ENCODE assay signal across 26 mouse cellular contexts in the genomic region with DNA sequence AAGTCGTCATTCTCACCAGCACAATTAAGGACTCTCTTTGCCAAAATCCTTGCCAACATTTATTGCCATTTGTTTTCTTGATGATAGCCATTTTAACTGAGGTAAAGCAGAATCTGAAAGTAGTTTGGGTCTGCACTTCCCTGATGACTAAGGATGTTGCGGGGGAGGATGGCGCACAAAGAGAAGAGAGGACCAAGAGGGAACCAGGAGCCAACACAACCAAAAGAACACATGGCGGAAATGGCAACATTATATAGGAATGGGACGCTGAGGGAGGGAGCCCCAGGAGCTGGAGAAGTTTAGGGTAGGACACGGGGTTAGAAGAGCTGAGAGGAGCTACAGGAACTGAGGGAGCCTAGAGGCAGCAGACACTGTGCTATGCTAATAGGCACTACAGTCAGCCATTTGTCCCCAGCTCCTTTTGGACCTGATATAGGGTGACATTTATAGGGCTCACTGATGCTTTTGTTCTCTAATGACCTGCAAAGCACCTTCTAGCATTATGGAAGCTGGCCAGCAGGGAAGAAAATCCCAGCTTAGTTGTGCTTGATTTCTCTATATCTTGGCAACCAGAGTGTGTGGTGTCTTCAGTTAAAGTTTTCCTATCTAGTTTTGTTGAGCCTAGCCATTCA. TPM values are rescaled to one million over a fixed set of nuclear protein-coding genes. Genes with fewer than 3 reads are reported as not detected.
DNase-seq lines count a peak whose midpoint lies in the region; ATAC-seq and TF ChIP-seq lines count a peak whose summit lies in the region.
"Had no signal": no experiment of that assay in that cellular context is flagged by ENCODE, and none has a peak within 500 bp of the region (broad histone marks: within the 10 kb centered on the region; RNA-seq: fewer than 3 reads in every experiment).

No protein-coding gene starts in this region.

- no peak for ATAC-seq in heart, embryonic 11.5 days (replicated peaks; ENCODE audit: insufficient number of reproducible peaks, low FRiP score, low TSS enrichment)
- ATAC-seq in midbrain, embryonic 14.5 days (ENCODE audit: low FRiP score, low TSS enrichment) = no peak
- ATAC-seq: forebrain, embryonic 16.5 days; hindbrain, postnatal 0 days; intestine, embryonic 15.5 days; midbrain, embryonic 15.5 days had no signal

- H3K27me3 ChIP-seq in heart, embryonic 11.5 days (ENCODE audit: control insufficient read depth, insufficient read depth, low read length) = no peaks in the 10 kb centered on the region
- no peaks in the 10 kb centered on the region for H3K27me3 ChIP-seq in midbrain, embryonic 14.5 days (ENCODE audit: control insufficient read depth, insufficient read depth, low read length)
- H3K27me3 ChIP-seq: embryonic facial prominence, embryonic 13.5 days; intestine, embryonic 15.5 days; midbrain, embryonic 15.5 days; neural tube, embryonic 12.5 days had no signal

- H3K9ac ChIP-seq in heart, embryonic 11.5 days (ENCODE audit: low read depth, low read length) = no peak overlapping the region
- H3K9ac ChIP-seq in midbrain, embryonic 14.5 days (replicated peaks; ENCODE audit: low read length) = no peak overlapping the region
- H3K9ac ChIP-seq: embryonic facial prominence, embryonic 13.5 days; intestine, embryonic 15.5 days; liver, embryonic 14.5 days; midbrain, embryonic 15.5 days; neural tube, embryonic 12.5 days had no signal

- no peak for TF ChIP-seq POLR2A in brain, embryonic 14.5 days (IDR thresholded peaks at IDR 0.05; ENCODE audit: borderline replicate concordance, extremely low read depth, insufficient read depth, insufficient read length, poor library complexity, severe bottlenecking)

- 71% methylated on average over 6 of the region's 6 CpGs for WGBS in heart, embryonic 11.5 days (ENCODE audit: insufficient replicate concordance)
- WGBS in midbrain, embryonic 14.5 days = 86% methylated on average over 6 of the region's 6 CpGs

- H3K4me3 ChIP-seq in heart, embryonic 11.5 days (ENCODE audit: low read depth, low read length) = no peak overlapping the region
- H3K4me3 ChIP-seq in layer of hippocampus, adult 2 months = no peak overlapping the region
- H3K4me3 ChIP-seq in midbrain, embryonic 14.5 days (replicated peaks; ENCODE audit: low read depth, low read length) = no peak overlapping the region
- H3K4me3 ChIP-seq: embryonic facial prominence, embryonic 13.5 days; intestine, embryonic 15.5 days; midbrain, embryonic 15.5 days; neural tube, embryonic 12.5 days had no signal

- no peaks in the 10 kb centered on the region for H3K9me3 ChIP-seq in heart, embryonic 11.5 days (replicated peaks; ENCODE audit: control insufficient read depth, low read length)
- 0 out of 2 replicates have a peak, but pooled peaks cover 9% of the 10 kb centered on the region for H3K9me3 ChIP-seq in midbrain, embryonic 14.5 days (ENCODE audit: control insufficient read depth, low read length)
- H3K9me3 ChIP-seq: intestine, embryonic 15.5 days; midbrain, embryonic 15.5 days had no signal

- TF ChIP-seq CTCF in layer of hippocampus, adult 2 months (conservative IDR thresholded peaks at IDR 0.05) = no peak
- no peak for TF ChIP-seq CTCF in brain, embryonic 14.5 days (IDR thresholded peaks at IDR 0.05; ENCODE audit: borderline replicate concordance, extremely low read depth, insufficient read depth, insufficient read length)

- H3K4me1 ChIP-seq in heart, embryonic 11.5 days (ENCODE audit: control insufficient read depth, insufficient read depth, low read length) = no peaks in the 10 kb centered on the region
- no peaks in the 10 kb centered on the region for H3K4me1 ChIP-seq in midbrain, embryonic 14.5 days (ENCODE audit: control insufficient read depth, insufficient read depth, low read length)
- H3K4me1 ChIP-seq: embryonic facial prominence, embryonic 13.5 days; intestine, embryonic 15.5 days; midbrain, embryonic 15.5 days; neural tube, embryonic 12.5 days had no signal

- no peak overlapping the region for H3K27ac ChIP-seq in heart, embryonic 11.5 days (ENCODE audit: low read depth, low read length)
- H3K27ac ChIP-seq in layer of hippocampus, adult 2 months = peak overlapping the region; percentile 66
- no peak overlapping the region for H3K27ac ChIP-seq in midbrain, embryonic 14.5 days (replicated peaks; ENCODE audit: low read depth, low read length)
- H3K27ac ChIP-seq: embryonic facial prominence, embryonic 13.5 days; hindbrain, postnatal 0 days; intestine, embryonic 15.5 days; liver, embryonic 14.5 days; midbrain, embryonic 15.5 days; neural tube, embryonic 12.5 days had no signal

- H3K36me3 ChIP-seq in heart, embryonic 11.5 days (ENCODE audit: control insufficient read depth, insufficient read depth, low read length) = no peaks in the 10 kb centered on the region
- no peaks in the 10 kb centered on the region for H3K36me3 ChIP-seq in midbrain, embryonic 14.5 days (ENCODE audit: control insufficient read depth, insufficient read depth, low read length)
- H3K36me3 ChIP-seq: intestine, embryonic 15.5 days; midbrain, embryonic 15.5 days; neural tube, embryonic 12.5 days had no signal

- peak; percentile 94 for DNase-seq in heart, adult 11 months
- DNase-seq in layer of hippocampus, adult 2 months (ENCODE audit: low spot score in 2 of 2) = no peak
- no peak for DNase-seq in layer of hippocampus, adult 18-20 months (ENCODE audit: low spot score in 2 of 2)
- DNase-seq in Muller cell, postnatal 12 days (ENCODE audit: inconsistent ontology term) = peak; percentile 70
- peak; percentile 37 for DNase-seq in brain, embryonic 14.5 days (ENCODE audit: low read depth)
- no peak for DNase-seq in midbrain, embryonic 14.5 days
- no peak for DNase-seq in cerebellum, adult 11 months
- DNase-seq: adrenal gland, postnatal 14 days; cerebellum, adult 9-10 months; cerebellum, postnatal 36 days; gastrocnemius, postnatal 14 days; kidney, adult 2 months; liver; lung, adult 2 months; lung, postnatal 10 days; right cerebral cortex, postnatal 4 days; thymus, adult 2 months; thymus, postnatal 36 days had no signal

- no peak overlapping the region for H3K4me2 ChIP-seq in heart, embryonic 11.5 days
- no peak overlapping the region for H3K4me2 ChIP-seq in midbrain, embryonic 14.5 days (ENCODE audit: low read length)
- H3K4me2 ChIP-seq: embryonic facial prominence, embryonic 13.5 days; intestine, embryonic 15.5 days; midbrain, embryonic 15.5 days; neural tube, embryonic 12.5 days had no signal

RNA-seq across cellular contexts. Expression of a gene that starts 26.7 kb away (rescaled TPM):
- 72.9 and 79.7 TPM in 2 replicates for polyA plus RNA-seq in heart, embryonic 11.5 days (2014; fragmentation: Nextera tagmentation; extraction: Ambion mirVana)
- total RNA-seq in layer of hippocampus, adult 2 months (2021) = 100 to 1,000 TPM; 326 to 341 TPM
- 100 to 1,000 TPM; 327 to 330 TPM for total RNA-seq in layer of hippocampus, adult 18-20 months (2021)
- polyA plus RNA-seq in brain, embryonic 14.5 days (2012; rRNA removed) = 119 and 127 TPM in 2 replicates
- polyA plus RNA-seq in midbrain, embryonic 14.5 days (2014; fragmentation: Nextera tagmentation; extraction: Ambion mirVana) = 119 and 156 TPM in 2 replicates

RNA-seq across cellular contexts. Expression of a gene that starts 52.3 kb away (rescaled TPM):
- polyA plus RNA-seq in heart, embryonic 11.5 days (2014; fragmentation: Nextera tagmentation; extraction: Ambion mirVana) = 7.4 and 7.9 TPM in 2 replicates
- total RNA-seq in layer of hippocampus, adult 2 months (2021) = 10 to 100 TPM; 23.0 to 27.3 TPM
- total RNA-seq in layer of hippocampus, adult 18-20 months (2021) = 10 to 100 TPM; 23.1 to 23.4 TPM
- 32.5 and 36.9 TPM in 2 replicates for polyA plus RNA-seq in brain, embryonic 14.5 days (2012; rRNA removed)
- polyA plus RNA-seq in midbrain, embryonic 14.5 days (2014; fragmentation: Nextera tagmentation; extraction: Ambion mirVana) = 10.1 and 15.1 TPM in 2 replicates

RNA-seq across cellular contexts. Expression of a gene that starts 52.6 kb away (rescaled TPM):
- polyA plus RNA-seq in heart, embryonic 11.5 days (2014; fragmentation: Nextera tagmentation; extraction: Ambion mirVana) = 45.1 and 52.0 TPM in 2 replicates
- total RNA-seq in layer of hippocampus, adult 2 months (2021) = 100 to 1,000 TPM in 1 of 2 experiments, 10 to 100 TPM in 1; 91.3 to 104 TPM
- 10 to 100 TPM; 85.2 to 87.8 TPM for total RNA-seq in layer of hippocampus, adult 18-20 months (2021)
- polyA plus RNA-seq in brain, embryonic 14.5 days (2012; rRNA removed) = 114 and 169 TPM in 2 replicates
- 88.2 and 88.6 TPM in 2 replicates for polyA plus RNA-seq in midbrain, embryonic 14.5 days (2014; fragmentation: Nextera tagmentation; extraction: Ambion mirVana)

Comparison
In these comparisons a context has a peak if more than half of its experiments do, and no peak if none do; other contexts are left out.
1. DNase-seq: peak in heart, adult 11 months (single experiment), Muller cell, postnatal 12 days (single experiment) and brain, embryonic 14.5 days (single experiment); none in layer of hippocampus, adult 2 months (0 of 2), layer of hippocampus, adult 18-20 months (0 of 2), midbrain, embryonic 14.5 days (single experiment) and cerebellum, adult 11 months (single experiment).